Mouse (Mus musculus) frontal cortex, adult 2 months (tissue): Measurements from ENCODE around the gene Syngr2. TPM values are rescaled to one million over a fixed set of nuclear protein-coding genes. Genes with fewer than 3 reads are reported as not detected.

Experiments used
- DNase-seq, 2 experiments: peaks; one replicate each; pipeline ENCODE4 v3.0.0; 2022; ENCODE audit warnings: low spot score in 1 of 2; ENCODE audit errors: extremely low spot score in 1 of 2
- polyA plus RNA-seq: library from polyadenylated mRNA; depleted of rRNA; stranded (reverse); fragments of >200 nt; gene quantifications from 2 replicates; pipeline ENCODE4 v1.2.3, GENCODE M21; 2012; rRNA removed

Gene Syngr2
- polyA plus RNA-seq, 1 experiment = 11.9 TPM

DNA sequence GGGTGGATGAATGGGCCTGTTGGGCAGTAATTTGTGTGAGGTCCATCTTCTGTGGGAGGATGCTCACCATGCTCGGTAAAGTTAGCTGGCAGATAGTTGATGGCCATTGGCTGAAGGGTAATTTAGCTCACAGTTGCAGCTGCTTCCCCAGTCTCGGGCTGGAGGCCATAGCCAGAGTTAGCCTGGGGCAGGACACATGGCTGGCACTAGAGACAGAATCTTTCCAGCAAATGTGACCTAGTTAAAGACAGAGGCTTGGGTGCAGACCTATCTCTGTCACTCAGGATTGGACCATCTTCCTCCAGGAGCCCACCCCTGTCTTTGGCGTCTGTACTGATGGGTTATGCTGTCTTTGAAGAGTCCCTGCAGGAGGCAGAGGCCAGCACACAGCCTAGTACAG, 48.9 kb downstream of the Syngr2 start:
- DNase-seq = no peak

DNA sequence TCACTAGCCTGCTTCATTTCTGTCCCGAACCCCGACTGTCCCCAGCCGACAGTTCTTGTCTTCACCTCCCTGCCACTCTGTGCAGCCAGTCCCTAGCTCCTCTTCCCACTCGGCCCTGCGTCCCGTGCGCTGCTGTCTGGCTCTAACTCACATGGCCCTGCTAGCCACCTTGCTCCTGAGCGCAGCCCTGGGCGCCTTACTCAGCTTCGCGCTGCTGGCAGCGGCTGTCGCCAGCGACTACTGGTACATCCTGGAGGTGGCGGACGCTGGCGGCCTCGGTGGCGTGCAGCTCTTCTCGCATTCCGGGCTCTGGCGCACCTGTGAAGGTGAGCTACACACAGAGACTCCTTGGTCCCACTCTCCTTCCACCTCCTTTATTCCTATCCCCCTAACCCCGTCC, 51.1 kb downstream of the Syngr2 start, which contains the start of gene Tmem235:
Gene Tmem235 (plus strand): TSS at position 152 of the 400 bp plus-strand sequence.
- no peak for DNase-seq

DNA sequence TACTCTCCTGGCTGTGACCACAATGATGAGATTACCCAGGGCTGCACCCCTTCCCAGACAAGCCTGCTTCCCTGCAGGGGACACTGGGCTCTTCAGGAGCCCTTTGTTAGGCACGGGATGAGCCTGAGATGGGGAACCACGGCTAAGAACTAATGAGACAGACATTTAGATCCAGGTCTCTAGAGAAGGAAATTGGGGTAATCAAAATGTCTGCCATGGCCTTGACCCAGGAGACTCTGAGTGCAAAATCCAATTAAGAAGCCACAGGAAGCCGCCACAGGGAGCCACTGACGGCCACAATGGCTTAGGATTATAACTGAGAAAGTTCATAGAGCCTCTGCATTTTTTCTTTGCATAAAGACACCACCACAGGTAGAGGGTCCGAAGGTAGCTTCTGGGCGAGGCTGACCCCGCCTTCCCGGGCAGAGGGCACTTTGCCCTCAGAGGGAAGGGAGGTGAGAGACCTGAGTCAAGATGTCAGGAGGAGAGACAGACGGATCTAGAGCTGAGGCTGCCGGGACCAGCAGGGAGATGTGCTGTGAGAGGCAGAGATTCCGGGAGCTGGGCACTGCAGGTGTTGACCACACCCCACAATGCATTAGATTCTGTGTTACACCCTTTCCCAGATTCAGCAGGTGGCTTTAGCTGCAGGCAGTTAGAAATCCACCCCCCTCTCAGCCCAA, 53.8 kb downstream of the Syngr2 start:
- no peak for DNase-seq

Other genes starting within 250 kb of the Syngr2 start
- 44.4 and 56.5 TPM in 2 replicates for gene Tnrc6c, start 155.4 kb upstream of the Syngr2 start, polyA plus RNA-seq
- gene Tmc8, start 27.6 kb upstream of the Syngr2 start, polyA plus RNA-seq = 0.42 and 0.50 TPM in 2 replicates
- 7.1 and 7.2 TPM in 2 replicates for gene Tmc6, start 27.5 kb upstream of the Syngr2 start, polyA plus RNA-seq
- 0.23 and 0.32 TPM in 2 replicates for gene 6030468B19Rik, start 12.0 kb upstream of the Syngr2 start, polyA plus RNA-seq
- 0.61 and 1.3 TPM in 2 replicates for gene Gm20708, start within 50 bp of the Syngr2 start, polyA plus RNA-seq
- gene Afmid, start 16.3 kb downstream of the Syngr2 start, polyA plus RNA-seq = 4.1 and 4.3 TPM in 2 replicates
- gene Tk1, start 16.4 kb downstream of the Syngr2 start, polyA plus RNA-seq = 1.5 and 1.6 TPM in 2 replicates
- 2.8 and 3.4 TPM in 2 replicates for gene Birc5, start 39.6 kb downstream of the Syngr2 start, polyA plus RNA-seq
- gene Tmem235, start 51.1 kb downstream of the Syngr2 start, polyA plus RNA-seq = not detected in 2 replicates
- gene Tha1, start 63.8 kb downstream of the Syngr2 start, polyA plus RNA-seq = 9.0 and 9.1 TPM in 2 replicates
- gene Socs3, start 160.4 kb downstream of the Syngr2 start, polyA plus RNA-seq = 4.5 and 5.8 TPM in 2 replicates
- gene Pgs1, start 176.6 kb downstream of the Syngr2 start, polyA plus RNA-seq = 69.6 and 74.3 TPM in 2 replicates